In genomic region chr8:46142498-46143081, GRCm38 (mm10) we compare ENCODE assay signal across 16 mouse cellular contexts.
"Had no signal": no experiment of that assay in that cellular context is flagged by ENCODE, and none has a peak within 500 bp of the region (broad histone marks: within the 10 kb centered on the region; RNA-seq: fewer than 3 reads in every experiment).

No protein-coding gene starts in this region.

- H3K4me3 ChIP-seq: layer of hippocampus, adult 2 months; limb, embryonic 13.5 days; neural tube, embryonic 13.5 days had no signal

- H3K9ac ChIP-seq: limb, embryonic 13.5 days; liver, embryonic 14.5 days; neural tube, embryonic 13.5 days had no signal

- H3K36me3 ChIP-seq: limb, embryonic 13.5 days; neural tube, embryonic 13.5 days had no signal

- ATAC-seq: lung, postnatal 0 days; midbrain, embryonic 16.5 days had no signal

- H3K27me3 ChIP-seq: limb, embryonic 13.5 days; neural tube, embryonic 13.5 days had no signal

- H3K27ac ChIP-seq: layer of hippocampus, adult 2 months; limb, embryonic 13.5 days; liver, embryonic 14.5 days; neural tube, embryonic 13.5 days had no signal

- DNase-seq: kidney, postnatal 10 days; kidney, postnatal 4 days; left cerebral cortex, postnatal 4 days; lung, adult 2 months; lung, postnatal 36 days; retina, postnatal 1 day; right cerebral cortex, postnatal 14 days; thymus, adult 18-20 months; thymus, postnatal 14 days had no signal

- H3K9me3 ChIP-seq: limb, embryonic 13.5 days; neural tube, embryonic 13.5 days had no signal

- H3K4me2 ChIP-seq: limb, embryonic 13.5 days; midbrain, embryonic 11.5 days; neural tube, embryonic 13.5 days had no signal
